Mouse (Mus musculus) forebrain, embryonic 12.5 days (tissue): ENCODE measurements at regions not wholly inside any gene's neighbourhood (a gene's known extent, or its start where the extent isn't known, plus 50 kb on each side); places are given as distances from the start of the nearest gene placed in this dataset.

Experiments used
- ATAC-seq: fragments of 200-750 bp; cut with Nextera tagmentation; 2 replicates; pipeline ENCODE4 v1.8.0; 2017; ENCODE audit warnings: moderate TSS enrichment; ENCODE audit not compliant: low FRiP score
- H3K27ac ChIP-seq: fragments of 300-500 bp; sonication (generic); 2 replicates; pipeline ENCODE4 v1.5.1; 2016; ENCODE audit warnings: mild to moderate bottlenecking
- H3K27me3 ChIP-seq: fragments of 300-500 bp; sonication (generic); 2 replicates; pipeline ENCODE4 v1.6.1; 2016; ENCODE audit warnings: mild to moderate bottlenecking
- H3K36me3 ChIP-seq: fragments of 300-500 bp; sonication (generic); replicated peaks from 2 replicates; pipeline ENCODE4 v1.6.1; 2016; ENCODE audit warnings: mild to moderate bottlenecking
- H3K4me1 ChIP-seq: fragments of 300-500 bp; sonication (generic); 2 replicates; pipeline ENCODE4 v1.6.1; 2016
- H3K4me2 ChIP-seq: fragments of 300-500 bp; sonication (generic); 2 replicates; pipeline ENCODE4 v1.6.1; 2016; ENCODE audit warnings: mild to moderate bottlenecking, moderate library complexity
- H3K4me3 ChIP-seq: fragments of 300-500 bp; sonication (generic); replicated peaks from 2 replicates; pipeline ENCODE4 v1.5.1; 2016; ENCODE audit warnings: mild to moderate bottlenecking
- H3K9ac ChIP-seq: fragments of 300-500 bp; sonication (generic); 2 replicates; pipeline ENCODE4 v1.6.1; 2016; ENCODE audit warnings: mild to moderate bottlenecking
- H3K9me3 ChIP-seq: fragments of 300-500 bp; sonication (generic); 2 replicates; pipeline ENCODE4 v1.6.1; 2016
- WGBS: fragments of 180-500 bp; shearing (Covaris S2); methylation state at CpG from one replicate; pipeline ENCODE4 v1.1.7; 2016; 5-methylcytosine and 5-hydroxymethylcytosine counted together

DNA sequence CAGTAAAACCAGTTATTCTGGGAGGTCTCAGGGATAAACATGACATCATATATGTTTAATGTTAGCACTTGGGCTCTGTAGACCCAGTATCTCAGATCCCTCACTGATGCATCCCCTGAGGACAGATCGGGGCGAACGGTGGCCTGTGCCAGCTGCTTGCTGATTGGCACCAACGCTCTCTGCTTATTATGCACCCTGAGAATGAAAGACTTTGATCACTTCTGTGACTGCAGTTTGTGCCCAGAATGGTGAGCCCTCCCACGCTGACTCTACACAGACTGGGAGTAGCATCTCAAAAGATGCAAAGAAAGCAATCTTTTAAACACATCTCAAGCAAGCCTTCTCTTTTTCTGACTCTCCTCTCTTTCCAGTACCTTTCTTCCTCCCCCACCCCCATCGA, 82.2 kb upstream of the Glrp1 start:
- Histone ChIP-seq H3K4me1 (peaks cover 9% of the 10 kb centered on the region; the same call in 1 of the 2 replicates), H3K27me3 (no peaks in the 10 kb centered on the region), H3K27ac (no peak overlapping the region), H3K4me3 (no peak overlapping the region), H3K9ac (no peak overlapping the region), H3K36me3 (no peaks in the 10 kb centered on the region), H3K9me3 (no peaks in the 10 kb centered on the region), H3K4me2 (no peak overlapping the region)
- no peak for ATAC-seq
- 73% methylated on average over 6 of the region's 6 CpGs for WGBS

DNA sequence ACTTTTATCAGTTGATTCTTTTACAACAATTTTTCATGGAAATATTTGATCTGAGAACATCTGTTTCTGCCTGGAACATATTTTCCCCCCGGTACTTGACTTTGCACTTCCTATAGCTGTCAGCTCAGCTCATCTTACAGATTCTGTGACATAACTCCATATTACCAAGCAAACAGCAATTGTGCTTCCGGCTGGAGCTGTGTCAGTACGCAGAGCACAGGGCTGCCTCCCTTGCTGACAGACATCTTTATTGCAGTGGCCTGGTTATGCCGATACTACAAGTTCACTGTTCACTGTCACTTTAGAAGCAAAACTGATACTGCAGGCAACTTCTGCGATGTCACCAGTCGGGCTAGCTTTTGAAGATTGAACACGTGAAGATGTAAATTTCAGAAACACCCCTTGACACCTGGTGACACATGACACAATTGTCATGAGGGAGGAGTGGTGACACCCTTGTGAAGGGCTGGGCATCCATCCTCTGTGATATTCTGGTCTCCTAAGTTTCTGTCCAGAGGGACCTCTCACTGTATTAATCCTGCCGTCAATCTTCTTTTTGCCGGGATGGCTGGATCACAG, 81.0 kb upstream of the Glrp1 start:
- H3K9me3 ChIP-seq, result no peaks in the 10 kb centered on the region
- 83% methylated on average over 9 of the region's 9 CpGs for WGBS
- H3K4me1 ChIP-seq, result peaks cover 9% of the 10 kb centered on the region; the same call in 1 of the 2 replicates
- H3K27ac ChIP-seq, result no peak overlapping the region
- ATAC-seq, result no peak
- no peak overlapping the region for H3K4me2 ChIP-seq
- no peaks in the 10 kb centered on the region for H3K27me3 ChIP-seq
- H3K36me3 ChIP-seq, result no peaks in the 10 kb centered on the region
- H3K4me3 ChIP-seq, result no peak overlapping the region
- no peak overlapping the region for H3K9ac ChIP-seq

DNA sequence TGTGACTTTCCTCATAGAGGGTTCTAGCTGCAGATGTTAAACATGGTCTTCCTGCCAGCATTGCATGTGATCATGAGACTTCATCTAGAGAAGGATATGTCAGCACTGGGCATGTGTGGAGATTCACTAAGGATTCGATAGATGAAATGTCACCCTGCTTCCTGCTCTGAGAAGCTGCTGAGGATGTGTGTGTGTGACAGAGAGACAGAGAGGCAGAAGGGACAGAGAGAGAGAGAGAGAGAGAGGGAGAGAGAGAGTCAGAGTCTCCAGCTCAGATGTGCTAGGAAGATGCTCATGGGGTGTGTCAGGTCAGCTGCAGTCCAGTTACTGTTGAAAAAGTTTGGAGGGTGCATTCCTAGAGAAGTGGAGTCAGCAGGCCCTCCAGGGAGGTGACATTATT, 78.9 kb upstream of the Glrp1 start:
- Histone ChIP-seq H3K4me2 (no peak overlapping the region), H3K36me3 (no peaks in the 10 kb centered on the region), H3K27me3 (no peaks in the 10 kb centered on the region), H3K4me1 (0 out of 2 replicates have a peak, but pooled peaks cover 3% of the 10 kb centered on the region), H3K27ac (no peak overlapping the region), H3K4me3 (no peak overlapping the region), H3K9me3 (no peaks in the 10 kb centered on the region), H3K9ac (no peak overlapping the region)
- WGBS, result 87% methylated on average over 1 of the region's 1 CpGs
- ATAC-seq, result no peak

DNA sequence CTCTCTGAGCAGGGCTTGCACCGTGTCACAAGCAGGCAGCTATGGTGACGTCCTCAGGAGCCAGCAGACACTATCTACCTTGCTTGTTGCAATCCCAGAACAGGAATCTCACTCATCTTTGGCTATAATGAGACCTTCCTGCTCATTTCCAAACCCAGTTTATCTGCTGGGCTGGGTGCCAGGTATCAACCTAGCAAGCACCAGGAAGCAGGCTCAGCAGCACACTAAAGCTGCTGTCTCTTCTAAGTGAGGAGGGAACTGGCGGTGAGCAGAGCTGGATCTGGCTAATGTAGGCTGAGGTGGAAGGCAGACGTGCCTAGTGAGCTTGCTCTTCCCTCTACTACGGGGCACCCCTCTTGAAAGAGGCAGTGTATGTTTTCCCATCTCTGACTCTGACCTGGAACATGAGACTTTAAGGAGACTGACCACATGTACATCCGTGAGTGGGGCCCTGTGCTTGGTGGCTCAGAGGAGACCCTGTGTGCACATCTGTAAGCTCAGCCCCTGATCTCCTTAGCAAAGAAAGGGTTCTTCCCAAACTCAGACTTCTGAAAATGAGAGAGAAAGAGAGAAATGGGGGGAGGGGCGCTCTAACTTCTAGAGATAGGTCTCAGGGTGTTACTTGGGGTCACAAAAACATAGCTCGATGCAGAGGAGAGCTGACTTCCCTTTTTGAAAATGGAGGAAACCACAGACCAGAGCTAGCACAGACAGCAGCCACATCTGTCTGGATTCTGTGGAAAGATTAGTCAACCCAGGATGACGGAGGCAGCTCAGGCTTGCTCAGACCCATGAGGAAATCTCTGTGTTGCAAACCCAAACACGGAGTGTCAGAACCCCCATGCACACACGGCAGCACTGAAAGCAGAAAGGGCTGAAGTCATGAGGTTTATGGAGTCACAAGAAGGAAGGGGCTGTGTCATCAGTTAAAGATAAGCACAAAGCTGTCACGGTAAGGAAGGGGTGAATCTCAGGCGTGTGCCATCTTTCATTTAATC, 77.3 kb upstream of the Glrp1 start:
- Histone ChIP-seq H3K9me3 (no peaks in the 10 kb centered on the region), H3K9ac (no peak overlapping the region), H3K4me3 (no peak overlapping the region), H3K36me3 (no peaks in the 10 kb centered on the region), H3K27me3 (no peaks in the 10 kb centered on the region), H3K4me2 (no peak overlapping the region), H3K27ac (no peak overlapping the region), H3K4me1 (0 out of 2 replicates have a peak, but pooled peaks cover 3% of the 10 kb centered on the region)
- WGBS, result 84% methylated on average over 13 of the region's 13 CpGs
- no peak for ATAC-seq

DNA sequence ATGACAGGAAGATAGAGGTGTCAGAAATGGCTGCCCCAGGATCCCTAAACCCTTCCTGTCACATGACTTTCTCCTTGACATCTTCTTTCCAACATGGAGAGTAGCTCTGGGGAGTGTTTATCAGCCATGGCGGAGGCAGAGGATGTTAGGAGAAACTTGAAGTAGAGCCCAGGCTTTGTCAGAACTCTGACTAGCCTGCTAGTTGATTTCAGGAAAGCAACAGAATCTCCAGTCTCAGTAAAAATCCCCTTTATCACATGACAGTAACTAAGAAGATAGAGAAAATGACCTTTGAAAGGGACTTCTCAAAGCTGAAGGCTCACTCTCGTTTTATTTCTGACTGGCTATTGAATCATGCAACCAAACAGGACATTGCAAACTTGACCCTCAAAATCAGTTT, 76.3 kb upstream of the Glrp1 start:
- H3K4me2 ChIP-seq, result no peak overlapping the region
- WGBS, result 81% methylated on average over 2 of the region's 2 CpGs
- H3K36me3 ChIP-seq, result no peaks in the 10 kb centered on the region
- ATAC-seq, result no peak
- H3K27me3 ChIP-seq, result no peaks in the 10 kb centered on the region
- H3K4me1 ChIP-seq, result 0 out of 2 replicates have a peak, but pooled peaks cover 3% of the 10 kb centered on the region
- H3K27ac ChIP-seq, result no peak overlapping the region
- no peaks in the 10 kb centered on the region for H3K9me3 ChIP-seq
- H3K9ac ChIP-seq, result no peak overlapping the region
- H3K4me3 ChIP-seq, result no peak overlapping the region

DNA sequence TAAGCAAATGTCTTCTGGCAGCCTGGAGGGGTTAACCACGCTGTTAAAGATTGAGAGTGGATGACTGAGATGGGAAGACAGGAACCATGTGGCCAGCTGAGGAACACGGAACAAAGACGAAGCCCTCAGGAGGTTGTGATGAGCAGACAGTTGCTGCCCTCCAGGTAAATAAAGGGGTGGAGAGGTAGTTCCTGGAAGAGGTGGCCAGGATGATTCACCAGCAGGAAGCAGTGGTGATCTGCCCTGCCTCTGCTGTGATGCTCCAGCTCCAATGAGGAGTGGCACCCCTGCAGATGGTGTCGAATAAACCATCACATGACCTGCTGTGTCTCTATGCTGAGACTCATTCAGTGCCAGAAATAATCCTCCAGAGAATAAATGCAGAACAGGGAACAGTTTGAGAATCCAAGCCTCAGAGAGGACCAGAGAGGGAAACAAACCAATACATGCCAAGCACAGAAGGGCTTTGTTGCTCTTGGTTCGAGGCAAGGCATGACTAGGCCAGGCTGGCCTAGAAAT, 74.7 kb upstream of the Glrp1 start:
- no peaks in the 10 kb centered on the region for H3K36me3 ChIP-seq
- ATAC-seq, result no peak
- H3K4me2 ChIP-seq, result no peak overlapping the region
- no peak overlapping the region for H3K4me3 ChIP-seq
- H3K27me3 ChIP-seq, result no peaks in the 10 kb centered on the region
- 76% methylated on average over 5 of the region's 5 CpGs for WGBS
- 0 out of 2 replicates have a peak, but pooled peaks cover 3% of the 10 kb centered on the region for H3K4me1 ChIP-seq
- H3K27ac ChIP-seq, result no peak overlapping the region
- no peak overlapping the region for H3K9ac ChIP-seq
- H3K9me3 ChIP-seq, result no peaks in the 10 kb centered on the region

DNA sequence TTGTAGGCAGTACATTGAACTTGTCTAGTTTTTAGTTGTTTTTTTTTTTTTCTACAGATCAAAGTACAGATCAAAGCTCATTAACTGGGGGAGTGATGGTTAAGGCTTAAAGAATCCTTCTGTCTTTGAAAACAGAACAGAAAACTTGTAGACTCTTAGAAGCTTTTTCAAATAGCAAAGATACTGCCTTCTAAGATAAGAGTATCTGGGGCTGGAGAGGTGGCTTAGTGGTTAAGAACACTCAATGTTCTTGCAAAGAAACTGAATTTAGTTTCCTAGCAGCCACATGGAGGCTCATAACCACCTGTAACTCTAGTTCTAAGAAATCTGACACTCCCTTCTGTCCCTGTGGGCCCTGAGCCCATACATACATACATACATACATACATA, 68.4 kb upstream of the Glrp1 start:
- no peak overlapping the region for H3K27ac ChIP-seq
- peaks cover 7% of the 10 kb centered on the region; the same call in 1 of the 2 replicates for H3K4me1 ChIP-seq
- no peak for ATAC-seq
- H3K36me3 ChIP-seq, result no peaks in the 10 kb centered on the region
- H3K9ac ChIP-seq, result no peak overlapping the region
- H3K4me2 ChIP-seq, result no peak overlapping the region
- no peak overlapping the region for H3K4me3 ChIP-seq
- H3K9me3 ChIP-seq, result no peaks in the 10 kb centered on the region
- H3K27me3 ChIP-seq, result no peaks in the 10 kb centered on the region

DNA sequence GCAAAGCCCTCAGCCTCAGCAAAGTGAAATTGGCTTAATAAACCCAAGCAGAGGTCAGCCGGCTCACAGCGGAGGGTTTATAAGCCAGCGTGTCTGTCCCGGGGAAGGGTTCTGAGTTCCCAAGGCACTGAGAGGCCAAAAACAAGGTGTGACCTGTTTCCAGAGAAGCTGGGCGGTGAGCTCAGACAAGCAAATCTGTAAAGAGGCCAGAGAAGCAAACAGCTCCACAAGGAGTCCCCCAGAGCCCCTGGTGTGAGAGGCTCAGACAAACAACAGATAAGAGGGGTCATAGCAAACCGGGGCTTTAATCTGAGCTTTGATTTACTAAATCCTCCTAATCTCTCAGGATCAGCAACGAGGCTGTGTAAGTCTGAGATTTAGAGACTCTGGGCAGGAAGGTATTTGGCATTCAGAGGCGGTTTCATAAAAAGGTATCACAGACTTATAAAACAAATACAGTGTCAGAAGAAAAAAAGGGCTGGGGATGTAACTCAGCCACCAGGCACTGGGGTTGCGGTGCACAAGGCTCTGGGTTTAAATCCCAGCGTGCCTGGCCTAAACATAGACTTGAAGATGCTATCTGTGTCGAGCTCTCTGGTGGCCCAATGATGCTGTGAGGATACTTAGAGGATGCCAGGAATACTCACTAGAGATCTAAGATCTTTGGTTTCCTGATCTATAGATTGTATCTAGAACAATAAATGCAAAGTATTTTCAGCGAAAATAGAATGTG, 67.8 kb upstream of the Glrp1 start:
- WGBS, result 16% methylated on average over 12 of the region's 12 CpGs
- no peak for ATAC-seq
- H3K4me2 ChIP-seq, result no peak overlapping the region
- no peak overlapping the region for H3K27ac ChIP-seq
- no peaks in the 10 kb centered on the region for H3K9me3 ChIP-seq
- no peaks in the 10 kb centered on the region for H3K27me3 ChIP-seq
- H3K36me3 ChIP-seq, result no peaks in the 10 kb centered on the region
- peaks cover 7% of the 10 kb centered on the region; the same call in 1 of the 2 replicates for H3K4me1 ChIP-seq
- no peak overlapping the region for H3K9ac ChIP-seq
- no peak overlapping the region for H3K4me3 ChIP-seq

DNA sequence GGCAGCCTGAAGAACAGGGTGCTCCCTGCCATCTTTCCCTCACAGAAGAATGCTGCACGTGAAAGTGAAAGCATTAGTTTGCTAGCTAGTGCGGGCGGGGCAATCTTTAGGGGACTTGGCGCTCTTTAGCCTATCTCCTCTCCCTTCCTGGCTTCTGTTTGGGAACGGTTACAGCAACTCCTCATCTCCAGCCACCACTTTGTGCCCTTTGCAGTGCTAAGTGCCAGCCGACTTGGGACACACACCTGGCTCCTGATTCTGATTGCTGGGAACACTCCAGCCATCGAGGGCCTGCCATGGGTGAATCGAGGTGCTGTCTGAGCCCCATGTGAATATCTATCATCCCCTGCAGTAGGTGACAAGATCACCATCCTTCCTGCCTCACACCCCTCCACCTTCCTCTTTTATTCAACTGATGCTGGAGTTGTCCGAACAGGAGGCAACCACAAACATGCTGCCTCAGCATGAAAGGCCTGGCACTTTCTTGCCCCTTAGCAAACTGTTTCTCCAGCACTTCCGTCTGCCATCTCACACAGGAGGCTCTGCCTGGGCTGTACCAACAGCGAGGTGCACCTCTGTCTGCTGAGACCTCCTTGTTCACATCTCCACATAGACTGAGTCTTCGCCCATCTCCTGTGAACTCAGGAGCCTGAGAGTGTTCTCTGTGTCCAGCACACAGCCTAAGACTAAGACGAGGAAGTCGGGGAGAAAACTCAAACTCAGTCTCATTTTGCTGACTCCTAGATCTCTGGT, 66.2 kb upstream of the Glrp1 start:
- peaks cover 7% of the 10 kb centered on the region; the same call in 1 of the 2 replicates for H3K4me1 ChIP-seq
- H3K9me3 ChIP-seq, result 0 out of 2 replicates have a peak, but pooled peaks cover 6% of the 10 kb centered on the region
- no peaks in the 10 kb centered on the region for H3K36me3 ChIP-seq
- H3K4me3 ChIP-seq, result no peak overlapping the region
- H3K27ac ChIP-seq, result no peak overlapping the region
- WGBS, result 73% methylated on average over 14 of the region's 14 CpGs
- no peaks in the 10 kb centered on the region for H3K27me3 ChIP-seq
- ATAC-seq, result no peak
- H3K9ac ChIP-seq, result no peak overlapping the region
- no peak overlapping the region for H3K4me2 ChIP-seq

DNA sequence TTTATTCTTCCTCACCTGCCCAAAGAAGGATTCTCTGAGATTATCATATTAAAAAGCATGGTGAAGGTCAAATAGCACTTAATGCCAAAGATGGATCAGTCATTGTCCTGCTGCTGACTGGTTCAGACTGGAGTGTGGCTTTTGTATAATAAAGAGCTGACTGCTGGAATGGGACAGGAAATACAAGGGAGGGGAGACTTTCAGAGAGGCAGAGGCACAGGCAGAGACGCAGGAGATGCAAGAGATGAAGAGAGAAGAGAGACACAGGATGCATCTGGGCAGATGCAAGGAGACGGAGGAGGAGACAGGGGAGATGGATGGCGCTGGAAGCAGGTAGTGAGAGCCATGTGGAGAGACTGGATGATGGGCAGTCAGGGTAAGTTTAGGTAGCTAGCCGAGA, 65.4 kb upstream of the Glrp1 start:
- Histone ChIP-seq H3K4me1 (peaks cover 7% of the 10 kb centered on the region; the same call in 1 of the 2 replicates), H3K4me3 (no peak overlapping the region), H3K36me3 (no peaks in the 10 kb centered on the region), H3K9me3 (0 out of 2 replicates have a peak, but pooled peaks cover 6% of the 10 kb centered on the region), H3K27me3 (no peaks in the 10 kb centered on the region), H3K27ac (no peak overlapping the region), H3K9ac (no peak overlapping the region), H3K4me2 (no peak overlapping the region)
- no peak for ATAC-seq
- WGBS, result 60% methylated on average over 4 of the region's 4 CpGs

DNA sequence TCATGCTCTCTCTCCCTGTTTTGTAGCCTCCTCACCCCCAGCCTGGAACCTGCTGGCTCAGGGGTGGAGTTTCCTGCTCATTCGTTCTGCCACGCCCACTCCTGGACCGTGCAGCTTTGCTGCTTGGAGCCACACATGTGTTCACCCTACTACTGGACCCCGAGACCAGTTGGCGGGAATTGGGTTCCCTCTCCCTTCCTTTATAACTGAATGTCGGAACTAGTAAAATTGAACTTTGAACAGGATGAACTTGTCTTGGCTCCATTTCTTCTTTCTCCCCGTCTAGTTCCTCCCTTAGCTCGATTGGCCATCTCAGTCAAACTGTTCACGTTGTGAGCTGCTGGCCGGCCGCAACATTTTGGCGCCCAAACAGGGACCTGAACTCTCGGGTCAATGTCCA, 62.3 kb upstream of the Glrp1 start:
- Histone ChIP-seq H3K27ac (no peak overlapping the region), H3K27me3 (no peaks in the 10 kb centered on the region), H3K4me3 (no peak overlapping the region), H3K4me2 (no peak overlapping the region), H3K36me3 (no peaks in the 10 kb centered on the region), H3K9ac (no peak overlapping the region), H3K9me3 (0 out of 2 replicates have a peak, but pooled peaks cover 6% of the 10 kb centered on the region), H3K4me1 (peaks cover 14% of the 10 kb centered on the region)
- 94% methylated on average over 13 of the region's 13 CpGs for WGBS
- no peak for ATAC-seq
